Mouse (Mus musculus) heart, adult 8-10 months (tissue): ENCODE data around the gene Tcirg1. TPM values are rescaled to one million over a fixed set of nuclear protein-coding genes. Genes with fewer than 3 reads are reported as not detected.

Source experiments
- DNase-seq: peaks from one replicate; pipeline ENCODE4 v3.0.0; 2022; ENCODE audit warnings: low spot score
- total RNA-seq, 4 experiments: library from RNA; stranded (reverse); gene quantifications; 2 replicates each; pipeline ENCODE4 v1.2.4; 2022

Tcirg1 gene
- total RNA-seq: 10 to 100 TPM in 2 of 4 experiments, 1 to 10 TPM in 2; 8.5 to 13.9 (median 9.3) TPM

- peak; percentile 86 for DNase-seq
Observed at GRCm38 (mm10) chr19:3906795-3907786, at the start of gene Tcirg1. Gene Tcirg1, minus strand, starts transcription at chr19:3907133.

- no peak for DNase-seq
Observed at GRCm38 (mm10) chr19:3955804-3956203, 48.9 kb upstream of the Tcirg1 start.

GRCm38 (mm10) chr19:3955033-3955432 lies 48.1 kb upstream of the Tcirg1 start:
- DNase-seq: no peak

- DNase-seq: no peak
Observed at GRCm38 (mm10) chr19:3952099-3952498, 45.2 kb upstream of the Tcirg1 start.

- DNase-seq: no peak
Observed at GRCm38 (mm10) chr19:3951461-3951860, 44.5 kb upstream of the Tcirg1 start.

- no peak for DNase-seq
Observed at GRCm38 (mm10) chr19:3950331-3950730, 43.4 kb upstream of the Tcirg1 start.

- no peak for DNase-seq
Observed at GRCm38 (mm10) chr19:3948546-3948945, 41.6 kb upstream of the Tcirg1 start.

- DNase-seq: no peak
Observed at GRCm38 (mm10) chr19:3947813-3948212, 40.9 kb upstream of the Tcirg1 start.

GRCm38 (mm10) chr19:3946715-3947114 lies 39.8 kb upstream of the Tcirg1 start:
- peak; percentile 63 for DNase-seq

GRCm38 (mm10) chr19:3945872-3946564 lies 39.1 kb upstream of the Tcirg1 start:
- peak; percentile 18 for DNase-seq

- DNase-seq: no peak
Observed at GRCm38 (mm10) chr19:3942986-3943735, 36.2 kb upstream of the Tcirg1 start.

- DNase-seq: no peak
Observed at GRCm38 (mm10) chr19:3942315-3942714, 35.4 kb upstream of the Tcirg1 start.

GRCm38 (mm10) chr19:3935896-3936850 lies 29.2 kb upstream of the Tcirg1 start:
- DNase-seq: peak; percentile 77

- DNase-seq: peak; percentile 78
Observed at GRCm38 (mm10) chr19:3935032-3935895, 28.3 kb upstream of the Tcirg1 start, which contains the start of gene Unc93b1. Gene Unc93b1, plus strand, starts transcription at chr19:3935186.

- DNase-seq: no peak
Observed at GRCm38 (mm10) chr19:3931716-3932115, 24.8 kb upstream of the Tcirg1 start.

GRCm38 (mm10) chr19:3930262-3931057 lies 23.5 kb upstream of the Tcirg1 start:
- no peak for DNase-seq

GRCm38 (mm10) chr19:3929211-3929941 lies 22.4 kb upstream of the Tcirg1 start, which contains the start of gene Aldh3b1:
Gene Aldh3b1, minus strand, starts transcription at chr19:3929808.
- DNase-seq: peak; percentile 88

- DNase-seq: no peak
Observed at GRCm38 (mm10) chr19:3928779-3929178, 21.8 kb upstream of the Tcirg1 start.
